Mouse (Mus musculus): Measurements from ENCODE around the gene Abce1. TPM values are rescaled to one million over a fixed set of nuclear protein-coding genes. Genes with fewer than 3 reads are reported as not detected.
"Not testable (repeated sequence)": the region's sequence is repeated elsewhere in the genome, so short reads cannot be mapped to it uniquely, and the experiment has no call there.

The Abce1 gene
- total RNA-seq, 1 experiment = 168 TPM

DNA sequence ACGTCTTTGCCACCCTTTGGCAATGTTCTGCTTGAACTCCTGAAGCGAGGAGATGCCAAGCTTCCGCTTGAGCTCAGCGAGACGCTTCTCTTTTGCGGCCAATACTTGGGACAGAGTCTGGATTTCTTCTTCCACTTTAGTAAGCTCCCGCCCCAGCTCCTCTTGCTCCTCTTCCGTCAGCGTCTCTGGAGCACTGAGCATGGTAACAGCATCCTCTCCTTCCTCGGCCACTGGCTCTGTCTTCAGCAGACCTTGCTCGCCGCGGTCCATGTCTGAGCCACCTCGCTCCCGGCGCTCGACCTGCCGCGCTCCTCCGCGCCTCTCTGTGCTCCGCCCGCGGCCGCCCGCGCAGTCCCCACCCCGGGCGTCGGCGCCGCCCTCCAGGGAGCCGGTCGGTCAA, 31.0 kb downstream of the Abce1 start:
- in situ Hi-C loops (cut with MboI; ENCODE audit: low sequenced_read_pairs in 2 of 2, unreplicated experiment in 2 of 2) = loop anchor here in 1 of 2 experiments (25.0 kb wide), 1 partner anchor 1057 kb away; the partner anchor contains the start of gene Smarca5
- H3K9ac ChIP-seq (ENCODE audit: insufficient read depth, low read depth, low read length, poor library complexity, severe bottlenecking) = no peak overlapping the region
- DNase-seq (ENCODE audit: low read depth, low spot score) = no peak
- TF ChIP-seq ZC3H11A (IDR thresholded peaks at IDR 0.05; ENCODE audit: borderline replicate concordance, low read depth, low read length) (no peak), ZNF384 (IDR thresholded peaks at IDR 0.05; ENCODE audit: low read depth, low read length) (no peak), MAFK (IDR thresholded peaks at IDR 0.05; ENCODE audit: insufficient read depth, low read depth, low read length) (no peak), HCFC1 (IDR thresholded peaks at IDR 0.05; ENCODE audit: borderline replicate concordance, insufficient read depth, low read length) (no peak), CHD2 (IDR thresholded peaks at IDR 0.05; ENCODE audit: low read depth, low read length) (no peak)
- H3K9me3 ChIP-seq (ENCODE audit: control insufficient read depth, insufficient read depth, low read depth, low read length) = no peaks in the 10 kb centered on the region
- no peak overlapping the region for H3K27ac ChIP-seq (ENCODE audit: insufficient read depth, low read depth, low read length, poor library complexity, severe bottlenecking)
- peaks cover 0 to 2% of the 10 kb centered on the region in 2 experiments; a peak in 1 of 4 replicates for H3K4me1 ChIP-seq (ENCODE audit: control insufficient read depth in 2 of 2, insufficient read depth in 2 of 2, low read length in 2 of 2, poor library complexity in 1 of 2)
- peak overlapping the region; percentile 26 to 53; a peak in 3 of 4 replicates for H3K4me3 ChIP-seq (ENCODE audit: insufficient read depth in 1 of 2, low read depth in 1 of 2, low read length in 2 of 2, poor library complexity in 1 of 2, severe bottlenecking in 1 of 2)
- peaks cover 8% of the 10 kb centered on the region for H3K36me3 ChIP-seq (ENCODE audit: control insufficient read depth, insufficient read depth, low read length, poor library complexity, severe bottlenecking)

DNA sequence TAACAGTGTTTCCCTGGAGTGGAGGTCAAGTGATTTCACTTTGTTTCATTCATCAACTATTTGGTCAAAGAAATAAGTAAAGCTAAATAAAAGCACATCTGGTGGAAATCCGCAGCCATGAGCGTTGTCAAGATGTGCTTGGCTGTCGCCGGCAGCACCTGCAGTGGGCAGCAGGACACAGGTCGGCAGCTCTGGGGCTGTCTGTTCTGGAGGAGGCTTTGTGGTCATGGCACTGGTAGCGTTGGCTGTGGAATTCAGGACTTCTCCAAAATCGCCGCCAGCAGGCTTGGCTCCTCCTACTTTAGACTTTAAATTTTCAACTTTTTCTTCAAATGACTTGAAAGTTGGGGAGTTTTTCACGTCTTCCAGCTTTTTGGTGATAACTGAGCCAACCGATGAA, 31.5 kb downstream of the Abce1 start:
- in situ Hi-C loops (cut with MboI; ENCODE audit: low sequenced_read_pairs in 2 of 2, unreplicated experiment in 2 of 2) = loop anchor here in 1 of 2 experiments (25.0 kb wide), 1 partner anchor 1057 kb away; the partner anchor contains the start of gene Smarca5
- not testable (repeated sequence) for H3K27ac ChIP-seq (ENCODE audit: insufficient read depth, low read depth, low read length, poor library complexity, severe bottlenecking); H3K36me3 ChIP-seq (ENCODE audit: control insufficient read depth, insufficient read depth, low read length, poor library complexity, severe bottlenecking); H3K9me3 ChIP-seq (ENCODE audit: control insufficient read depth, insufficient read depth, low read depth, low read length); H3K4me1 ChIP-seq (ENCODE audit: control insufficient read depth in 2 of 2, insufficient read depth in 2 of 2, low read length in 2 of 2, poor library complexity in 1 of 2); DNase-seq (ENCODE audit: low read depth, low spot score); H3K9ac ChIP-seq (ENCODE audit: insufficient read depth, low read depth, low read length, poor library complexity, severe bottlenecking)
- H3K4me3 ChIP-seq (ENCODE audit: insufficient read depth in 1 of 2, low read depth in 1 of 2, low read length in 2 of 2, poor library complexity in 1 of 2, severe bottlenecking in 1 of 2) = peak overlapping the region in 1 of 2 experiments; percentile 53; a peak in 2 of 4 replicates

- no peak for TF ChIP-seq ZNF384 (IDR thresholded peaks at IDR 0.05; ENCODE audit: low read depth, low read length)
- no peak for TF ChIP-seq CHD2 (IDR thresholded peaks at IDR 0.05; ENCODE audit: low read depth, low read length)
- Histone ChIP-seq H3K9ac (ENCODE audit: insufficient read depth, low read depth, low read length, poor library complexity, severe bottlenecking) (no peak overlapping the region), H3K4me1 (ENCODE audit: control insufficient read depth in 2 of 2, insufficient read depth in 2 of 2, low read length in 2 of 2, poor library complexity in 1 of 2) (peaks cover 0 to 2% of the 10 kb centered on the region in 2 experiments; a peak in 1 of 4 replicates), H3K27ac (ENCODE audit: insufficient read depth, low read depth, low read length, poor library complexity, severe bottlenecking) (no peak overlapping the region), H3K9me3 (ENCODE audit: control insufficient read depth, insufficient read depth, low read depth, low read length) (no peaks in the 10 kb centered on the region), H3K36me3 (ENCODE audit: control insufficient read depth, insufficient read depth, low read length, poor library complexity, severe bottlenecking) (peaks cover 7% of the 10 kb centered on the region), H3K4me3 (ENCODE audit: insufficient read depth in 1 of 2, low read depth in 1 of 2, low read length in 2 of 2, poor library complexity in 1 of 2, severe bottlenecking in 1 of 2) (no peak overlapping the region)
- in situ Hi-C loops (cut with MboI; ENCODE audit: low sequenced_read_pairs in 2 of 2, unreplicated experiment in 2 of 2) = loop anchor here in 1 of 2 experiments (25.0 kb wide), 1 partner anchor 1058 kb away; the partner anchor contains the start of gene Smarca5
- DNase-seq (ENCODE audit: low read depth, low spot score) = no peak
Measured at GRCm38 (mm10) chr8:79679005-79679404, 32.5 kb downstream of the Abce1 start.

- peaks cover 0 to 2% of the 10 kb centered on the region in 2 experiments; a peak in 1 of 4 replicates for H3K4me1 ChIP-seq (ENCODE audit: control insufficient read depth in 2 of 2, insufficient read depth in 2 of 2, low read length in 2 of 2, poor library complexity in 1 of 2)
- no peak overlapping the region for H3K4me3 ChIP-seq (ENCODE audit: insufficient read depth in 1 of 2, low read depth in 1 of 2, low read length in 2 of 2, poor library complexity in 1 of 2, severe bottlenecking in 1 of 2)
- no peak overlapping the region for H3K9ac ChIP-seq (ENCODE audit: insufficient read depth, low read depth, low read length, poor library complexity, severe bottlenecking)
- no peak for TF ChIP-seq HCFC1 (IDR thresholded peaks at IDR 0.05; ENCODE audit: borderline replicate concordance, insufficient read depth, low read length)
- no peak for TF ChIP-seq CHD2 (IDR thresholded peaks at IDR 0.05; ENCODE audit: low read depth, low read length)
- TF ChIP-seq ZNF384 (IDR thresholded peaks at IDR 0.05; ENCODE audit: low read depth, low read length) = no peak
- no peak for TF ChIP-seq MAFK (IDR thresholded peaks at IDR 0.05; ENCODE audit: insufficient read depth, low read depth, low read length)
- no peak for TF ChIP-seq ZC3H11A (IDR thresholded peaks at IDR 0.05; ENCODE audit: borderline replicate concordance, low read depth, low read length)
- DNase-seq (ENCODE audit: low read depth, low spot score) = no peak
- peaks cover 19% of the 10 kb centered on the region for H3K36me3 ChIP-seq (ENCODE audit: control insufficient read depth, insufficient read depth, low read length, poor library complexity, severe bottlenecking)
- H3K27ac ChIP-seq (ENCODE audit: insufficient read depth, low read depth, low read length, poor library complexity, severe bottlenecking) = no peak overlapping the region
- in situ Hi-C loops (cut with MboI; ENCODE audit: low sequenced_read_pairs in 2 of 2, unreplicated experiment in 2 of 2) = loop anchor here in 1 of 2 experiments (25.0 kb wide), 1 partner anchor 1061 kb away; the partner anchor contains the start of gene Smarca5
- H3K9me3 ChIP-seq (ENCODE audit: control insufficient read depth, insufficient read depth, low read depth, low read length) = no peaks in the 10 kb centered on the region
Measured at GRCm38 (mm10) chr8:79676461-79676860, 35.1 kb downstream of the Abce1 start.

- H3K4me3 ChIP-seq (ENCODE audit: insufficient read depth in 1 of 2, low read depth in 1 of 2, low read length in 2 of 2, poor library complexity in 1 of 2, severe bottlenecking in 1 of 2); in situ Hi-C loops (cut with MboI; ENCODE audit: low sequenced_read_pairs in 2 of 2, unreplicated experiment in 2 of 2): not testable (repeated sequence)
- peak; percentile 38; the same call in 1 of the 2 replicates for TF ChIP-seq ZNF384 (IDR thresholded peaks at IDR 0.05; ENCODE audit: low read depth, low read length)
Measured at GRCm38 (mm10) chr8:79658715-79659114, 52.8 kb downstream of the Abce1 start.

More at GRCm38 (mm10) chr8:79658715-79659114, 52.8 kb downstream of the Abce1 start:
- H3K9me3 ChIP-seq (ENCODE audit: control insufficient read depth, insufficient read depth, low read depth, low read length); H3K27ac ChIP-seq (ENCODE audit: insufficient read depth, low read depth, low read length, poor library complexity, severe bottlenecking); H3K4me1 ChIP-seq (ENCODE audit: control insufficient read depth in 2 of 2, insufficient read depth in 2 of 2, low read length in 2 of 2, poor library complexity in 1 of 2); DNase-seq (ENCODE audit: low read depth, low spot score); H3K9ac ChIP-seq (ENCODE audit: insufficient read depth, low read depth, low read length, poor library complexity, severe bottlenecking); H3K36me3 ChIP-seq (ENCODE audit: control insufficient read depth, insufficient read depth, low read length, poor library complexity, severe bottlenecking): not testable (repeated sequence)

Measured in ES-E14 (cell line).